Mouse (Mus musculus): ENCODE measurements around the gene Egfl7. TPM values are rescaled to one million over a fixed set of nuclear protein-coding genes. Genes with fewer than 3 reads are reported as not detected.

The Egfl7 gene
- polyA plus RNA-seq, 1 experiment from 2014 or later = 64.8 TPM

DNA sequence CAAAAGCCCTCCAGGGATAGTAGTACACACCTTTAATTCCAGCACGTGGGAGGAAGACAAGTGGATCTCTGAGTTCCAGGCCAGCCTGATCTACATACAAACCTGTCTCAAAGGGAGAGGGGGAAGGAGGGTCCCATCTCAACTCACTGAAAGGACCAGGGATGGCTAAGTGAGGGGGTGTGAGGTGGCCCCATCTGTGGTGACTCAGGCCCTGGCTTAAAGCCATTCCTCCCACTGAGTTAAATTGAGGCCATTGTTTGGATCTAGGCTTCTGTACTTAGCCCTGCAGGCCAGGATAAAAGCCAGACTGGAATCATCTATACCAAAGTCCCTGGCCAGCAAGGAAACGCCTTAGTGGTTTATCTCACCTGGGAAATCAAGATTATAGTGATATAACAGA is 41.4 kb downstream of the Egfl7 start:
- no peak overlapping the region for H3K27ac ChIP-seq (replicated peaks)
- 46% methylated on average over 2 of the region's 2 CpGs for WGBS
- H3K9ac ChIP-seq (replicated peaks) = no peak overlapping the region
- H3K4me2 ChIP-seq (replicated peaks) = no peak overlapping the region
- no peak overlapping the region for H3K4me3 ChIP-seq
- H3K9me3 ChIP-seq = no peaks in the 10 kb centered on the region
- no peaks in the 10 kb centered on the region for H3K36me3 ChIP-seq
- no peak for ATAC-seq (ENCODE audit: low FRiP score, low read depth)
- no peaks in the 10 kb centered on the region for H3K4me1 ChIP-seq
- H3K27me3 ChIP-seq = no peaks in the 10 kb centered on the region

GRCm38 (mm10) chr2:26622984-26623383 is 43.2 kb downstream of the Egfl7 start:
- H3K27ac ChIP-seq (replicated peaks) = no peak overlapping the region
- ATAC-seq (ENCODE audit: low FRiP score, low read depth) = no peak
- H3K9ac ChIP-seq (replicated peaks) = no peak overlapping the region
- H3K9me3 ChIP-seq = no peaks in the 10 kb centered on the region
- no peaks in the 10 kb centered on the region for H3K36me3 ChIP-seq
- H3K4me1 ChIP-seq = 0 out of 2 replicates have a peak, but pooled peaks cover 4% of the 10 kb centered on the region
- WGBS = 71% methylated on average over 5 of the region's 5 CpGs
- H3K27me3 ChIP-seq = peaks cover 4% of the 10 kb centered on the region; the same call in 1 of the 2 replicates
- no peak overlapping the region for H3K4me2 ChIP-seq (replicated peaks)
- H3K4me3 ChIP-seq = no peak overlapping the region

- Histone ChIP-seq H3K4me1 (peaks cover 21% of the 10 kb centered on the region), H3K4me2 (replicated peaks) (no peak overlapping the region), H3K27ac (replicated peaks) (no peak overlapping the region), H3K4me3 (no peak overlapping the region), H3K9me3 (no peaks in the 10 kb centered on the region), H3K9ac (replicated peaks) (no peak overlapping the region), H3K36me3 (no peaks in the 10 kb centered on the region), H3K27me3 (peaks cover 4% of the 10 kb centered on the region; the same call in 1 of the 2 replicates)
- ATAC-seq (ENCODE audit: low FRiP score, low read depth) = no peak
- 91% methylated on average over 3 of the region's 3 CpGs for WGBS
Observed at GRCm38 (mm10) chr2:26625419-26625818, 45.6 kb downstream of the Egfl7 start.

- Histone ChIP-seq H3K4me3 (no peak overlapping the region), H3K9ac (replicated peaks) (no peak overlapping the region), H3K36me3 (no peaks in the 10 kb centered on the region), H3K27ac (replicated peaks) (no peak overlapping the region), H3K4me2 (replicated peaks) (no peak overlapping the region), H3K9me3 (no peaks in the 10 kb centered on the region), H3K4me1 (peaks cover 25% of the 10 kb centered on the region), H3K27me3 (peaks cover 4% of the 10 kb centered on the region; the same call in 1 of the 2 replicates)
- ATAC-seq (ENCODE audit: low FRiP score, low read depth) = no peak
- WGBS = 66% methylated on average over 3 of the region's 3 CpGs
Observed at GRCm38 (mm10) chr2:26626081-26626480, 46.3 kb downstream of the Egfl7 start.

- H3K4me3 ChIP-seq = peak within 1 kb of the TSS; percentile 69
- under 1% methylated on average over 70 of the region's 70 CpGs for WGBS
- H3K4me1 ChIP-seq = peaks cover 29% of the 10 kb centered on the region
- H3K27ac ChIP-seq (replicated peaks) = peak within 1 kb of the TSS; percentile 83
- H3K36me3 ChIP-seq = 0 out of 2 replicates have a peak, but pooled peaks cover 4% of the 10 kb centered on the region
- ATAC-seq (ENCODE audit: low FRiP score, low read depth) = peak; percentile 76
- peak within 1 kb of the TSS; percentile 95 for H3K9ac ChIP-seq (replicated peaks)
- peaks cover 4% of the 10 kb centered on the region; the same call in 1 of the 2 replicates for H3K27me3 ChIP-seq
- H3K4me2 ChIP-seq (replicated peaks) = peak within 1 kb of the TSS; percentile 93
- no peaks in the 10 kb centered on the region for H3K9me3 ChIP-seq
Observed at GRCm38 (mm10) chr2:26627921-26628739, 48.3 kb downstream of the Egfl7 start, which contains the start of gene Fam69b. TSS of gene Fam69b (plus strand) at chr2:26628457.

DNA sequence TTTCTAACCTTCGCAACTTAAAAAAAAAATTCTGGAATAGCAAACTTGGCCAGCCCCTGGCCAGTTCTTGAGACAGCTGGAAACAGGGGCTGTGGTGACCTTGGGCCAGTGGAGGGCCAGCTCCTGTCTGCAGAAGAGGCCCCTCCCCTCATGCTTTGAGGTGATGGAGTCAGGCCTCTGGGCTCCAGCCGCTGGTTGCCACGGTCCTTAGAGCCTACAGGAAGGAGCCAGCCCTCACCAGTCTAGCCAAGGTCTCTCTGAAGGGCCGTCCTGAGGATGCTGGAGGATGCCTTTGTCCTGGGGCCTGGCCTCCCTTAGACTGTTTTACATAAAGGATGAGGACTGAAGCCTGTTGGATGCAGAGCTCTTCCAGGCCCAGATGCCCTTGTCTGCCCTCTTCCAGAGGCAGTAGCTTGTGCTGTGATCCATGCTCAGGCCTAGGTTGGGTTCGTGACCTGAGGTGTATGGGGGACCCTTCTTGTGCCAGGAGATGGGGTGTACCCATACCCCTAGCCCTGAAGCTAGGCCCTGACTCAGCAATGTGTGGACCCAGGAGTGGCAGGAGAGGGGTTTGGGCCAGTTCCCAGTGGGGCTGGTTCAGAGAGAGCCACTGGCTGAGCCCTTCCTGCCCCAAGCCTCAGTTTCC is 49.1 kb downstream of the Egfl7 start:
- H3K4me1 ChIP-seq = peaks cover 34% of the 10 kb centered on the region
- H3K27me3 ChIP-seq = peaks cover 4% of the 10 kb centered on the region; the same call in 1 of the 2 replicates
- peak overlapping the region; percentile 93 for H3K4me2 ChIP-seq (replicated peaks)
- 0 out of 2 replicates have a peak, but pooled peaks cover 5% of the 10 kb centered on the region for H3K36me3 ChIP-seq
- peak overlapping the region; percentile 83 for H3K27ac ChIP-seq (replicated peaks)
- ATAC-seq (ENCODE audit: low FRiP score, low read depth) = peak; percentile 68
- peak overlapping the region; percentile 95 for H3K9ac ChIP-seq (replicated peaks)
- 11% methylated on average over 5 of the region's 5 CpGs for WGBS
- H3K9me3 ChIP-seq = no peaks in the 10 kb centered on the region
- H3K4me3 ChIP-seq = peak overlapping the region; percentile 69

GRCm38 (mm10) chr2:26632541-26633395 is 53.0 kb downstream of the Egfl7 start:
- H3K9me3 ChIP-seq = no peaks in the 10 kb centered on the region
- H3K4me2 ChIP-seq (replicated peaks) = no peak overlapping the region

DNA sequence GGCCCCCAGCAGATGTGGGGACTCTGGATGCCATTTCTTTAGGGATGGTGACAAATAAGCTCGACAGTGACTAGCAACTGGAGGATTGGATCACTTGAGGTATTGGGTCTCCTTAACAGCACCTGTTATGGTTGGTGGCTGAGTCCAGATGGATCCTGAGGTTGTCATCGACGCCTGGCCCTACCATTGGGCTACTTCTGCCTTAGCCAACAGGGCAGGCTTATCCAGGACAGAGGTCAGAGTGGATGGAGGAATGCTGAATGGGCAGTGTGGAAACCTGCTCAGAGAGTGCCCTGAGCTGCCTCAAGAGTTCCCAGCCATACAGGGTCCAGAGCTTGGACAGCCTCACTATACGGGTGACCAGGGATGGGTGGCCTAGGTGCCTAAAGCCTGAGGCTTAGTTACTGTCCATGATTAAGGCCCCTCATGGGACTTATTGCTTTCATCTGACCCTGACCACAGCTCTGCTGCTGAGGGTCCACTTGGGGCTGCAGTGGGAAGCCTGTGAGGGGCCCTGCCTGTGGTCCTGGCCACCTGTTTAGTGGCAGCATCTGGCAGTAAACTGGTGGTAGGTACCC is 54.2 kb downstream of the Egfl7 start:
- Histone ChIP-seq H3K9ac (replicated peaks) (no peak overlapping the region), H3K36me3 (peaks cover 45% of the 10 kb centered on the region), H3K9me3 (no peaks in the 10 kb centered on the region), H3K4me1 (peaks cover 41% of the 10 kb centered on the region), H3K4me3 (no peak overlapping the region), H3K4me2 (replicated peaks) (no peak overlapping the region), H3K27ac (replicated peaks) (0 out of 2 replicates have a peak overlapping the region, but pooled peaks have one; percentile 17), H3K27me3 (no peaks in the 10 kb centered on the region)
- no peak for ATAC-seq (ENCODE audit: low FRiP score, low read depth)
- 71% methylated on average over 4 of the region's 4 CpGs for WGBS

More at GRCm38 (mm10) chr2:26632541-26633395, 53.0 kb downstream of the Egfl7 start:
- Histone ChIP-seq H3K27ac (replicated peaks) (peak overlapping the region; percentile 31), H3K4me1 (peaks cover 35% of the 10 kb centered on the region), H3K9ac (replicated peaks) (no peak overlapping the region), H3K4me3 (no peak overlapping the region), H3K27me3 (no peaks in the 10 kb centered on the region), H3K36me3 (peaks cover 41% of the 10 kb centered on the region)
- no peak for ATAC-seq (ENCODE audit: low FRiP score, low read depth)
- WGBS = 87% methylated on average over 16 of the region's 16 CpGs

DNA sequence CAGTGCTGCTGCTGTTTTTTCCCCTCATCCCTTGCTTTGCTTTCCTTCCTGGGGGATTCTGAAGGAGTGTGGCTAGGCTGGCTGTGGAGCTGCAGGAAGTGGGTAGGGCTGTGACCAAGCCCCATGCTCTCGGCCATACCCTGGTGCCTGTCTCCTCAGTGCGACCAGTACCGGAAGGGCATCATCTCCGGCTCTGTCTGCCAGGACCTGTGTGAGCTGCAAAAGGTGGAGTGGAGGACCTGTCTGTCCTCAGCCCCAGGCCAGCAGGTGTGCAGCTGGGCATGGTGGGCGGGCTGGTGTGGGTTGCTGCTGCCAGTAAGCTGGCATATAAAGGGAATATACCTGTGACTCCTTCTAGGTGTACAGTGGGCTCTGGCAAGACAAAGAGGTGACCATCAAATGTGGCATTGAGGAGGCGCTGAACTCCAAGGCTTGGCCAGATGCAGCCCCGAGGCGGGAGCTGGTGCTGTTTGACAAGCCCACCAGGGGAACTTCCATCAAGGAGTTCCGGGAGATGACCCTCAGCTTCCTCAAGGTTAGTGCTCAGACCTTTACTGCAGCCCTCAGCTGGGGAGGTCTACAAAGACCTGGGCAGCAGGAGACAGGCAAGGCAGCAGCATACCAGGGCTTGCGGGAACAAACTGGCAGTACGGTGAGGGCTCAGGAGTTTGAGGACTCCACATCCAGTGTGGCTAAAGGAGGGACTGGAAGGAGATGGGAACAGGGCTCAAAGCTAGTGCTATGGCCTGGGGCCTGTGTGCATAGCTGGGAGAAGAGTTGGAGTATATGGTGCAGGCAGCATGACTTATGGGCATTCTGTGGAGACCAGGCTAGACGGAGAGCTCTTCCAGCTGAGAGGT is 55.0 kb downstream of the Egfl7 start:
- 66% methylated on average over 12 of the region's 12 CpGs for WGBS
- Histone ChIP-seq H3K27ac (replicated peaks) (peak overlapping the region; percentile 32; the same call in 1 of the 2 replicates), H3K27me3 (no peaks in the 10 kb centered on the region), H3K36me3 (peaks cover 45% of the 10 kb centered on the region), H3K4me3 (no peak overlapping the region), H3K9ac (replicated peaks) (no peak overlapping the region; the same call in 1 of the 2 replicates), H3K4me1 (peaks cover 36% of the 10 kb centered on the region), H3K9me3 (no peaks in the 10 kb centered on the region), H3K4me2 (replicated peaks) (no peak overlapping the region)
- no peak for ATAC-seq (ENCODE audit: low FRiP score, low read depth)

DNA sequence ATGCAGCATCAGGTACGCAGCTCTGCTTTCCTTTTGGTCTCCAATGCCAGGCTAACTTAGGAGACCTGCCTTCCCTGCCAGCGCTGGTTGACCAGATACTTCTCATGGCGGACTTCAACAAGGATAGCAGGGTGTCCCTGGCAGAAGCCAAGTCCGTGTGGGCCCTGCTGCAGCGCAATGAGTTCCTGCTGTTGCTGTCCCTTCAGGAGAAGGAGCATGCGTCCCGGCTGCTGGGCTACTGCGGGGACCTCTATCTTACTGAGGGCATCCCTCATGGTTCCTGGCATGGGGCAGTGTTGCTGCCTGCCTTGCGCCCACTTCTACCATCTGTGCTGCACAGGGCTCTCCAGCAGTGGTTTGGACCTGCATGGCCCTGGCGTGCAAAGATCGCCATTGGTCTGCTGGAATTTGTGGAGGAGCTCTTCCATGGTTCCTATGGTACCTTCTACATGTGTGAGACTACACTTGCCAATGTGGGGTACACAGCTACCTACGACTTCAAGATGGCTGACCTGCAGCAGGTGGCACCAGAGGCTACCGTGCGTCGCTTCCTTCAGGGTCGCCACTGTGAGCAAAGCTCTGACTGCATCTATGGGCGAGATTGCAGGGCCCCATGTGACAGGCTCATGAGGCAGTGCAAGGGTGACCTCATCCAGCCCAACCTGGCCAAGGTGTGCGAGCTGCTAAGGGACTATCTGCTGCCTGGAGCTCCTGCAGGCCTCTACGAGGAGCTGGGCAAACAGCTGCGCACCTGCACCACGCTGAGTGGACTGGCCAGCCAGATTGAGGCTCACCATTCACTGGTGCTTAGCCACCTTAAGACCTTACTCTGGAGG is 55.9 kb downstream of the Egfl7 start:
- Histone ChIP-seq H3K27me3 (no peaks in the 10 kb centered on the region), H3K4me3 (no peak overlapping the region), H3K36me3 (peaks cover 45% of the 10 kb centered on the region), H3K9me3 (no peaks in the 10 kb centered on the region), H3K27ac (replicated peaks) (peak overlapping the region; percentile 32; the same call in 1 of the 2 replicates), H3K4me1 (peaks cover 33% of the 10 kb centered on the region), H3K9ac (replicated peaks) (no peak overlapping the region; the same call in 1 of the 2 replicates), H3K4me2 (replicated peaks) (no peak overlapping the region)
- WGBS = 74% methylated on average over 21 of the region's 21 CpGs
- no peak for ATAC-seq (ENCODE audit: low FRiP score, low read depth)
